Mouse (Mus musculus) megakaryocyte, embryonic 14.5 days (primary cell): ENCODE data around the gene Ush1c.

Experiments
- FLI1 ChIP-seq: IDR thresholded peaks from 2 replicates; pipeline ENCODE4 v1.6.1; 2012; ENCODE audit warnings: low read length, inconsistent platforms, mixed read lengths
- GATA1 ChIP-seq: IDR thresholded peaks from 3 replicates; pipeline ENCODE4 v1.6.1; 2012; ENCODE audit warnings: mixed read lengths, low read length, inconsistent platforms, borderline replicate concordance

DNA sequence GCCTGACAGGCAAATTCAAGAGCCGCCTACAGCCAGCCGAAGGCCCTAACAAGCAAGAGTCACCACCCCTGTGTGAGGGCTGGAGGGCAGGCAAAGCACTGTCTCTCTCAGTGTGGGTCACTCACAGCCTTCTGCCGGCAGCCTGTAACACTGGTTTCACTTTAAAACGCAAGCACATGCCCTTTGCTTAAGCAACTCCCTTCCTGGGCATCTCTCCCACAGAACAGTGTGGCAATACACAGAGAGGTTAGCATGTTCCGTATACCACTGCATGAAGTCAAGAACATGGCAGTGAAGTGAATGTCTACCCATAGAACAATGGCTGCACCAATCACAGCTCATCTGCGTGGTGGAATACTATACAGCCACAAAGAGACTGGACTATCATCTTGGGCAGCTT is 69.9 kb downstream of the Ush1c start:
- TF ChIP-seq GATA1, result no peak
- no peak for TF ChIP-seq FLI1
